Mouse (Mus musculus) forebrain, embryonic 10.5 days (tissue): ENCODE measurements around the gene Asprv1. TPM values are rescaled to one million over a fixed set of nuclear protein-coding genes. Genes with fewer than 3 reads are reported as not detected.

Experiments
- DNase-seq: peaks from one replicate; pipeline ENCODE4 v3.0.0-alpha.2; 2017; ENCODE audit warnings: low spot score; ENCODE audit errors: extremely low spot score
- H3K27ac ChIP-seq: fragments of 300-500 bp; sonication (generic); 2 replicates; pipeline ENCODE4 v1.5.1; 2016; ENCODE audit warnings: mild to moderate bottlenecking
- H3K27me3 ChIP-seq: fragments of 300-500 bp; sonication (generic); 2 replicates; pipeline ENCODE4 v1.6.1; 2016; ENCODE audit warnings: mild to moderate bottlenecking; ENCODE audit not compliant: poor library complexity, severe bottlenecking
- H3K36me3 ChIP-seq: fragments of 300-500 bp; sonication (generic); replicated peaks from 2 replicates; pipeline ENCODE4 v1.6.1; 2016; ENCODE audit warnings: mild to moderate bottlenecking, moderate library complexity
- H3K4me1 ChIP-seq: fragments of 300-500 bp; sonication (generic); 2 replicates; pipeline ENCODE4 v1.6.1; 2016
- H3K4me3 ChIP-seq: fragments of 300-500 bp; sonication (generic); 2 replicates; pipeline ENCODE4 v1.5.1; 2016; ENCODE audit warnings: mild to moderate bottlenecking, moderate library complexity
- H3K9me3 ChIP-seq: fragments of 300-500 bp; sonication (generic); 2 replicates; pipeline ENCODE4 v1.6.1; 2016; ENCODE audit warnings: mild to moderate bottlenecking, moderate library complexity
- WGBS: fragments of 180-500 bp; shearing (Covaris S2); methylation state at CpG from one replicate; pipeline ENCODE4 v1.1.7; 2016; 5-methylcytosine and 5-hydroxymethylcytosine counted together
- polyA plus RNA-seq: library from polyadenylated mRNA; unstranded; fragments of >200 nt; fragmentation: Nextera tagmentation; extraction: Ambion mirVana; gene quantifications from 2 replicates; pipeline ENCODE4 v1.2.1, GENCODE M21; 2016

Asprv1 gene
- polyA plus RNA-seq, 1 experiment from 2014 or later: 0.32 TPM

- no peak for DNase-seq
- Histone ChIP-seq H3K4me3 (no peak overlapping the region), H3K9me3 (no peaks in the 10 kb centered on the region), H3K4me1 (no peaks in the 10 kb centered on the region), H3K27ac (no peak overlapping the region), H3K27me3 (no peaks in the 10 kb centered on the region), H3K36me3 (peaks cover 36% of the 10 kb centered on the region)
- 80% methylated on average over 9 of the region's 9 CpGs for WGBS
These were observed 26.4 kb downstream of the Asprv1 start for GRCm38 (mm10) chr6:86654270-86654916.

- no peak for DNase-seq
- Histone ChIP-seq H3K27ac (no peak overlapping the region), H3K4me3 (no peak overlapping the region), H3K27me3 (no peaks in the 10 kb centered on the region), H3K9me3 (no peaks in the 10 kb centered on the region), H3K36me3 (peaks cover 22% of the 10 kb centered on the region; the same call in 1 of the 2 replicates), H3K4me1 (no peaks in the 10 kb centered on the region)
- 89% methylated on average over 3 of the region's 3 CpGs for WGBS
These were observed 30.5 kb downstream of the Asprv1 start for GRCm38 (mm10) chr6:86658501-86658900.

GRCm38 (mm10) chr6:86660161-86660877, 32.4 kb downstream of the Asprv1 start:
- Histone ChIP-seq H3K4me3 (no peak overlapping the region), H3K27me3 (no peaks in the 10 kb centered on the region), H3K27ac (no peak overlapping the region), H3K4me1 (no peaks in the 10 kb centered on the region), H3K9me3 (no peaks in the 10 kb centered on the region), H3K36me3 (peaks cover 22% of the 10 kb centered on the region; the same call in 1 of the 2 replicates)
- no peak for DNase-seq
- 82% methylated on average over 9 of the region's 9 CpGs for WGBS

- no peaks in the 10 kb centered on the region for H3K27me3 ChIP-seq
- 86% methylated on average over 5 of the region's 5 CpGs for WGBS
- H3K4me3 ChIP-seq: no peak overlapping the region
- H3K27ac ChIP-seq: no peak overlapping the region
- H3K36me3 ChIP-seq: peaks cover 15% of the 10 kb centered on the region; the same call in 1 of the 2 replicates
- DNase-seq: no peak
- H3K9me3 ChIP-seq: no peaks in the 10 kb centered on the region
- H3K4me1 ChIP-seq: peaks cover 22% of the 10 kb centered on the region
These were observed 37.1 kb downstream of the Asprv1 start for GRCm38 (mm10) chr6:86665076-86665475.

GRCm38 (mm10) chr6:86665560-86666307, 37.8 kb downstream of the Asprv1 start:
- no peak overlapping the region for H3K4me3 ChIP-seq
- no peaks in the 10 kb centered on the region for H3K27me3 ChIP-seq
- peaks cover 23% of the 10 kb centered on the region for H3K4me1 ChIP-seq
- no peaks in the 10 kb centered on the region for H3K9me3 ChIP-seq
- H3K27ac ChIP-seq: no peak overlapping the region
- H3K36me3 ChIP-seq: peaks cover 12% of the 10 kb centered on the region; the same call in 1 of the 2 replicates
- no peak for DNase-seq
- 85% methylated on average over 17 of the region's 17 CpGs for WGBS

- WGBS: 95% methylated on average over 10 of the region's 10 CpGs
- DNase-seq: no peak
- peaks cover 23% of the 10 kb centered on the region for H3K4me1 ChIP-seq
- no peak overlapping the region for H3K27ac ChIP-seq
- no peak overlapping the region for H3K4me3 ChIP-seq
- H3K27me3 ChIP-seq: no peaks in the 10 kb centered on the region
- no peaks in the 10 kb centered on the region for H3K9me3 ChIP-seq
- H3K36me3 ChIP-seq: peaks cover 14% of the 10 kb centered on the region
These were observed 39.1 kb downstream of the Asprv1 start for GRCm38 (mm10) chr6:86667061-86667460.

GRCm38 (mm10) chr6:86668580-86669239, 40.7 kb downstream of the Asprv1 start, which contains the start of gene Mxd1:
TSS of gene Mxd1 (minus strand) at chr6:86669161.
- peaks cover 23% of the 10 kb centered on the region for H3K4me1 ChIP-seq
- WGBS: under 1% methylated on average over 76 of the region's 76 CpGs
- peak within 1 kb of the TSS; percentile 72 for H3K4me3 ChIP-seq
- no peaks in the 10 kb centered on the region for H3K27me3 ChIP-seq
- peaks cover 23% of the 10 kb centered on the region for H3K36me3 ChIP-seq
- no peaks in the 10 kb centered on the region for H3K9me3 ChIP-seq
- peak; percentile 19 for DNase-seq
- H3K27ac ChIP-seq: peak within 1 kb of the TSS; percentile 77

- under 1% methylated on average over 37 of the region's 37 CpGs for WGBS
- Histone ChIP-seq H3K27me3 (no peaks in the 10 kb centered on the region), H3K27ac (peak overlapping the region; percentile 77)
These were observed 41.3 kb downstream of the Asprv1 start for GRCm38 (mm10) chr6:86669240-86669727.

GRCm38 (mm10) chr6:86670873-86671272, 42.9 kb downstream of the Asprv1 start:
- Histone ChIP-seq H3K36me3 (peaks cover 43% of the 10 kb centered on the region), H3K9me3 (no peaks in the 10 kb centered on the region), H3K27ac (no peak overlapping the region), H3K4me1 (peaks cover 23% of the 10 kb centered on the region), H3K27me3 (no peaks in the 10 kb centered on the region), H3K4me3 (no peak overlapping the region)
- peak; percentile 43 for DNase-seq
- 22% methylated on average over 2 of the region's 2 CpGs for WGBS

More at GRCm38 (mm10) chr6:86669240-86669727, 41.3 kb downstream of the Asprv1 start:
- DNase-seq: peak; percentile 100
- Histone ChIP-seq H3K36me3 (peaks cover 28% of the 10 kb centered on the region), H3K4me3 (peak overlapping the region; percentile 72), H3K4me1 (peaks cover 23% of the 10 kb centered on the region), H3K9me3 (no peaks in the 10 kb centered on the region)

GRCm38 (mm10) chr6:86678341-86678740, 50.4 kb downstream of the Asprv1 start:
- Histone ChIP-seq H3K27me3 (no peaks in the 10 kb centered on the region), H3K4me1 (peaks cover 5% of the 10 kb centered on the region), H3K36me3 (peaks cover 96% of the 10 kb centered on the region), H3K4me3 (no peak overlapping the region), H3K9me3 (no peaks in the 10 kb centered on the region), H3K27ac (no peak overlapping the region)
- WGBS: 91% methylated on average over 6 of the region's 6 CpGs
- DNase-seq: no peak
